Mouse (Mus musculus): ENCODE data around the gene Gfi1.

GRCm38 (mm10) chr5:107687161-107687560 is 38.7 kb downstream of the Gfi1 start:
- TF ChIP-seq CTCF (IDR thresholded peaks at IDR 0.05; ENCODE audit: control insufficient read depth, insufficient read depth, insufficient replicate concordance, low read depth, low read length) = no peak
- no peak for TF ChIP-seq POLR2A (IDR thresholded peaks at IDR 0.05; ENCODE audit: control insufficient read depth, low read depth, low read length)
